Mouse (Mus musculus): ENCODE measurements around the gene Dhrs1.
A peak's percentile ranks its signal among the peaks of the same experiment; 100 is the strongest.

Gene Dhrs1

GRCm38 (mm10) chr14:55763166-55763565, 17.7 kb upstream of the Dhrs1 start:
- no peak for DNase-seq (ENCODE audit: low read depth, low spot score)

GRCm38 (mm10) chr14:55762001-55762821, 16.7 kb upstream of the Dhrs1 start:
- DNase-seq (ENCODE audit: low read depth, low spot score) = no peak

DNA sequence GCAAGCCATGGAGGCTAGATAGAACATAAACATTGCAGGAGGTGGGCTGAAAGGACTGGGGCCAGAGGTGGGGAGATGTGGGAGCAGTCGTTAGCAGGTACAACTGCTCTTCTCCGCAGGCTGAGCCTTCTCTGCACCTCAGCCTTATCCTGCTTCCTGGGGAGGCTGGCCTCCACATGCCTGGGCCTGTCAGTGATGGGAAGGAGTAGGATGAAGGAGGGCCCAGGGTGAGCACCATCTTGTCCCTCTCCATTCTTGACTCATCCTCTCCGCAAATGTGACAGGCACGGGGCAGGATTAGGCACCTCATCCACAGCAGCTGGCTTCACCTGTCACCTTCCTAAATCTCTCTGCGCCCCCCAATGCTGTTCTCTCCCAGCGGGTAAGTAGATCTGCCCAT, 15.7 kb upstream of the Dhrs1 start, which contains the start of gene Ltb4r2:
Gene Ltb4r2 (plus strand): TSS at position 266 of the 400 bp plus-strand sequence.
- DNase-seq (ENCODE audit: low read depth, low spot score) = no peak

- peak; percentile 82 for DNase-seq (ENCODE audit: low read depth, low spot score)
Observed at GRCm38 (mm10) chr14:55760156-55760555, 14.7 kb upstream of the Dhrs1 start.

- peak; percentile 45 for DNase-seq (ENCODE audit: low read depth, low spot score)
Observed at GRCm38 (mm10) chr14:55758363-55758784, 12.9 kb upstream of the Dhrs1 start, which contains the start of gene Cideb. Gene Cideb, minus strand, starts transcription at chr14:55758458.

GRCm38 (mm10) chr14:55757566-55757965, 12.1 kb upstream of the Dhrs1 start:
- no peak for DNase-seq (ENCODE audit: low read depth, low spot score)

GRCm38 (mm10) chr14:55747051-55747847, 1.8 kb upstream of the Dhrs1 start:
- DNase-seq (ENCODE audit: low read depth, low spot score) = peak; percentile 42

- DNase-seq (ENCODE audit: low read depth, low spot score) = no peak
Observed at GRCm38 (mm10) chr14:55745861-55746237, 359 bp upstream of the Dhrs1 start.

- peak; percentile 93 for DNase-seq (ENCODE audit: low read depth, low spot score)
Observed at GRCm38 (mm10) chr14:55743711-55744110, 1.8 kb downstream of the Dhrs1 start.

GRCm38 (mm10) chr14:55737086-55737687, 8.3 kb downstream of the Dhrs1 start:
- no peak for DNase-seq (ENCODE audit: low read depth, low spot score)

- DNase-seq (ENCODE audit: low read depth, low spot score) = no peak
Observed at GRCm38 (mm10) chr14:55735758-55736157, 9.7 kb downstream of the Dhrs1 start.

DNA sequence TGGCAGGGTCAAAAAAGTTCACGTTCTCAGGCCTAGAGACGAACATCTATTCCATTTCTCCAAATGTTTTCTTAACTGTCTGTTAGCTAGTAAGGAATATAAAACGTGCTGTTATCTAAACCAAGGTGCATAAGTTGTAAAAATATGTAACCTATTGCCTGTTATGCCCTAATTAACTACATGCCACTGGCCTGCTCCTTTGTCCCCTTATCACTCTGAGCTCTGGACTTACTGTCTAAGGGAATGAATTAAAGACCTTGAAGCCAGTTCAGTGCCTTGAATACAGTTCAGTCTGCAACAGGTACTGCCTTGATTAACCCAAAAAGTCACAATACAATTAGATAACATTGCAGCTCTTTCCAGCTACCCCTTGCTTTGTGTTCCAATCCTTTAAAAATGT, 10.2 kb downstream of the Dhrs1 start:
- no peak for DNase-seq (ENCODE audit: low read depth, low spot score)

DNA sequence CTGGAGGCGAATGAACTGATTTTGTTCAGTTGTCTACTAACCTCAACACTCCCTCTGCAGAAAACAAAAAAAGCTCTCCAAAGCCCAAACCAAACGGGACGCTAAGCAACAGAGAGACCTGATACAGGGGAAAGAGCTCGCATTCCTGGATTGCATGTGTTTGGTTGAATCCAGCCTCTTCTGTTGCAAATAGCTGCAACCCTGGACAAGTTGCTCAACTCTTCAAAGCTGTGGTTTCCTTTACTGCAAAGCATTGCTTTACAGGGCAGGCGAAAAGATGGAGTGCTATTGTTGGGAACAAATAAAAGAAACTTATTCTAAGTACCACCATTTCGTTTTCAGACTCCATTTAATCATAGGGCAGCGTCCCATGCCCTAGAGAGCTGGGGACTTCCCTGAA, 10.6 kb downstream of the Dhrs1 start:
- DNase-seq (ENCODE audit: low read depth, low spot score) = no peak

GRCm38 (mm10) chr14:55733889-55734288, 11.6 kb downstream of the Dhrs1 start:
- DNase-seq (ENCODE audit: low read depth, low spot score) = no peak

DNA sequence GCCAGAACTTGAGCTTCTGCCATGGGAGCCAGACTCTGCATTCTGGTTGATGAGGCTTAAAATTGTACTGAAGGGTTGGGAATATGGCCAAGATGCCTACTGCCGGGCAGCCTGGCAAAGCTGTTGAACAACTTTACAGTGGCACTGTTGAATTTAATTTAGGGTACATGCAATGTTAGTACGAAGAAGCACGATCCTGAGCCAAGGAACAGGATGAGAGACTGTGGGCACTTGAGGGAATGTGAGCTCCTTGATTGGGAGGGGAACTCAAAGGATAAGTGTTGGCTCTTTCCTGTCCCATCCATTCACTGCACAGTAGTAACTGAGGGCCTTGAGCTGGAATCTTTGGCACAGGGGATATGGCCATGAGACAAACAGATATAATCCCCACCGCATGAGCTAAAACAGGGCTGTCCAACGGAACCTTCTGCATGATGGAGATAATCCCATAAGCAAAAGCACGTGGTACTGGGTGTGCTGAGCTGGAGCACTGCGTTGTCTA, 14.9 kb downstream of the Dhrs1 start:
- no peak for DNase-seq (ENCODE audit: low read depth, low spot score)

DNA sequence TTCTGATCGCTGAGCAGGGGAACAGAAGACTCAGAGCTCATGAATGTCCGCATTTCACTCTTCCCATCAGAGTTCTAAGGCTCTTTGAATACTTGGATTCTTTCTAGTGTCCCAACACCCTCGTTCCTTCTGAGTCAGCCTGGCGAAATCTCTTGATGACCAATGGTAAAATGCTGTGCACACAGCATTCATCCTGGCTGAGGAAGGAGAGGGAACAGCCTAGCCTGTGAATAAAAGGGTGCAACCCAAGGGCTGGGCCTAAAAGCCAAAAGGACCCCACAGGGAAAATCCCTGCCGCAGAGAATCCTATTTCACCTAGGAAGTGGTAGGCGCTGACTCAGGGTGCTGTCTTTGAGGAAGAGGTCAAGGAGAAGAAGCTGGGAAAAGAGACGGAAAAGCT, 15.4 kb downstream of the Dhrs1 start:
- DNase-seq (ENCODE audit: low read depth, low spot score) = no peak

- DNase-seq (ENCODE audit: low read depth, low spot score) = peak; percentile 68
Observed at GRCm38 (mm10) chr14:55727889-55728685, 17.4 kb downstream of the Dhrs1 start.

DNA sequence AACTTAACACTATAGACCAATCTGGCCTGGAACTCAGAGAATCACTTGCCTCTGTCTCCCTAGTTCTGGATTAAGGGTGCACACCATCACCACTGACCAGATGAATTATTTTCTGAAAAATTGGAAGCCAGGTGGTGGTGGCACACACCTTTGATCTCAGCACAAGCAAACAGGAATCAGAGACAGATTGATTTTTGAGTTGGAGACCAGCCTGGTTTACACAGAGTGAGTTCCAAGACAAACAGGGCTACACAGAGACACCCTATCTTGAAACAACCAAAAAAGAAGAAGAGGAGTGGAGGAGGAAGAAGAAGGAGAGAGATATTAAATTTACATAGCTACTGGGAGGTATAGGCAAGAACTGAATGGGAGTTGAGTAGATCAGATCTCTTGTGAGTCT, 19.2 kb downstream of the Dhrs1 start:
- DNase-seq (ENCODE audit: low read depth, low spot score) = peak; percentile 22

GRCm38 (mm10) chr14:55724411-55724871, 21.0 kb downstream of the Dhrs1 start:
- peak; percentile 94 for DNase-seq (ENCODE audit: low read depth, low spot score)

GRCm38 (mm10) chr14:55723433-55723832, 22.1 kb downstream of the Dhrs1 start:
- DNase-seq (ENCODE audit: low read depth, low spot score) = peak; percentile 50

DNA sequence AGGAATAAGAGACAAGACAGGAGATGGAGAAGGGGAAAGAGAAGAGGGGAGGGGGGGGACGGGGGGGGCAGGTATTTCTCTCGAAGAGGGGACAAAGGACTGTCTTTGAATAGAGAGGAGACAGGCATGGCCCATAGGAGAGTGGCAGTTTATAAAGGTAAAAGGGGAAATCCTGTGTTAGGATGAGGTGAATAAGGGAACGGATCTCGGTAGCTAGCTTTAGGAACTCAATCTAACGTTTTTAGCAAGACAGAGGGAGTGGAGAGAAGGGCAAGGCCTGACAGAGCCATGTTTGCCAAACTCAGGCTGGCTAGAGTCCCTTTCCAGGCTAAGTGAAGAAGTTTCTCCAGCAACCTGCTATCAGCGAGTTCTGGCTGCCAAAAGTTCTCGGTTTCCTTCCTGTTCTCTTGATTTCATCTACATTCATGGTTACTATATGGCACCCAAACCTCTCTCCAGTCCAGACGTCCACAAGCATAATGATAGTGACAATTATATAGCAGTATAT, 23.0 kb downstream of the Dhrs1 start:
- DNase-seq (ENCODE audit: low read depth, low spot score) = no peak
